Mouse (Mus musculus) ES-Bruce4 (cell line): ENCODE results near the gene Mgam.

ENCODE experiments used
- CTCF ChIP-seq: IDR thresholded peaks from one replicate; pipeline ENCODE4 v1.8.1; 2011; ENCODE audit warnings: low read depth, low read length
- POLR2A ChIP-seq: IDR thresholded peaks from one replicate; pipeline ENCODE4 v1.8.1; 2011; ENCODE audit warnings: low read length; ENCODE audit not compliant: insufficient read depth

DNA sequence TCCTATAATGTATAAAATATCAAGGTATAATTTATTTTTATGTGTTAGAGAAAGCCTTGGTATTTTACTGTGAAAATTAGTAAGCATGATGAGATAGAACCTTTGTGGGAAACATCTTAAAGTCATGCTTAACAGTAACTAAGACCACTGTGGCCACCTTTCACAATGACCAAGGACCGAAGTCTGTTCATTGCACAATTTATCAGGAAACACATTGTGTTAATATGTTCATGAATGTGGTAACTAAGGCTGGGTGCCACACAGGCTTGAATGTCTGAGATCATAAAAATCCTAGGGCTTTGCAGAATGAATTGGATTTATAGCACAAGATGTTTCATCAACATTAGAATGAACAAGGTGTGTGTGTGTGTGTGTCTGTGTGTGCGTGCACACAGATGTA, 40.3 kb upstream of the Mgam start:
- TF ChIP-seq POLR2A, result no peak
- no peak for TF ChIP-seq CTCF
